ENCODE assay signal across 33 mouse cellular contexts in the genomic region with DNA sequence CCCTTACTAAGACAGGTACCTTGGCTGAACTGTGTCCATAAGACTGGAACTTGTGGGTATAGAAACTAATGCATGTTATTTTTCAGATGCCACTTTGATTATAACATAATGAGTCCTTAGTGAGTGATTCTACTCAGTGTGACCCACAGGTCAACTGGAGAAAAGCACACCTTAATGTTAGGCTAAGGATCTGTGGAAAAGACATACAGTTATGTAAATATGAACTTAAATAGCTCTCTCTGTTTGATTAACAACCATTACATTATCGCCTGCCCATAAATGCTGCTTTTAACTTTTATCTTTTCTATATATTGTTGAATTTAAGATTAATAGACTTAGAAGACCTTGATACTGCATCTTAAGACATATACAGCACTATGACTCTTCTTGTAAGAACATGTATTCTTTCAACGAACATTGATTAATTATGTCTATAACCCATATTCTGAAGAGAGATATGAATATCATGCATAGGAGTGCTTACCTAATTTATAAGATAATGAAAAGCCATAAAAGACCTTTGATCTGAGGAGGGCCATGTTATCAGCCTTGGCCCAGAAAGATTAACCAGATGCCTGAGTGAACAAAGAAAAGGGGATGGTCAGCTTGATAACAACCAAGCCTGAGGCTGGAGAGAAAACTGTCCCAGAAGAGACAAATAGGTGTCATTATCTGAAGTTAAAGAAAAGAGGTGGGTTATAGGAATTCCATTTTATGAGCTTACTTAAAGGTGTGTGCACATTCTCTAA.
"Had no signal": no experiment of that assay in that cellular context is flagged by ENCODE, and none has a peak within 500 bp of the region (broad histone marks: within the 10 kb centered on the region; RNA-seq: fewer than 3 reads in every experiment).

No protein-coding gene starts in this region.

- H3K4me1 ChIP-seq: liver, embryonic 12.5 days; liver, embryonic 13.5 days; liver, embryonic 15.5 days; midbrain, embryonic 10.5 days; midbrain, embryonic 12.5 days; midbrain, embryonic 15.5 days had no signal

- H3K4me2 ChIP-seq: limb, embryonic 12.5 days; limb, embryonic 13.5 days; limb, embryonic 15.5 days; liver, embryonic 11.5 days; liver, embryonic 12.5 days; liver, embryonic 13.5 days; liver, embryonic 15.5 days; lung, embryonic 14.5 days; lung, embryonic 15.5 days; midbrain, embryonic 11.5 days; midbrain, embryonic 12.5 days; midbrain, embryonic 13.5 days; midbrain, embryonic 15.5 days; neural tube, embryonic 12.5 days; neural tube, embryonic 13.5 days had no signal

- H3K4me3 ChIP-seq: limb, embryonic 10.5 days; limb, embryonic 12.5 days; limb, embryonic 13.5 days; limb, embryonic 15.5 days; liver, embryonic 12.5 days; liver, embryonic 13.5 days; liver, embryonic 15.5 days; lung, embryonic 15.5 days; megakaryocyte, embryonic 14.5 days; midbrain, embryonic 10.5 days; midbrain, embryonic 12.5 days; midbrain, embryonic 13.5 days; midbrain, embryonic 15.5 days; myocyte; neural tube, embryonic 12.5 days; neural tube, embryonic 13.5 days had no signal

- H3K27me3 ChIP-seq: limb, embryonic 12.5 days; limb, embryonic 13.5 days; limb, embryonic 15.5 days; liver, embryonic 12.5 days; liver, embryonic 13.5 days; liver, embryonic 15.5 days; lung, embryonic 15.5 days; megakaryocyte, embryonic 14.5 days; midbrain, embryonic 12.5 days; midbrain, embryonic 13.5 days; midbrain, embryonic 15.5 days; neural tube, embryonic 12.5 days; neural tube, embryonic 13.5 days had no signal

- ATAC-seq: liver, embryonic 12.5 days; liver, postnatal 0 days; lung, postnatal 0 days; midbrain, embryonic 13.5 days; midbrain, embryonic 15.5 days; midbrain, embryonic 16.5 days had no signal

- DNase-seq: left cerebral cortex, postnatal 4 days; liver; liver, embryonic 13.5 days; liver, postnatal 0 days; lung, adult 18-20 months; lung, adult 2 months; lung, embryonic 14.5 days; lung, postnatal 10 days; lung, postnatal 14 days; lung, postnatal 36 days; lung, postnatal 4 days; midbrain, embryonic 14.5 days had no signal

- H3K9me3 ChIP-seq: limb, embryonic 10.5 days; limb, embryonic 12.5 days; limb, embryonic 13.5 days; limb, embryonic 15.5 days; liver, embryonic 12.5 days; liver, embryonic 13.5 days; liver, embryonic 15.5 days; lung, embryonic 15.5 days; megakaryocyte, embryonic 14.5 days; midbrain, embryonic 10.5 days; midbrain, embryonic 12.5 days; midbrain, embryonic 13.5 days; midbrain, embryonic 15.5 days; neural tube, embryonic 12.5 days; neural tube, embryonic 13.5 days had no signal

- H3K27ac ChIP-seq: limb, embryonic 10.5 days; limb, embryonic 12.5 days; limb, embryonic 13.5 days; limb, embryonic 15.5 days; liver, embryonic 12.5 days; liver, embryonic 13.5 days; liver, embryonic 14.5 days; liver, embryonic 15.5 days; lung, embryonic 15.5 days; macrophage; midbrain, embryonic 10.5 days; midbrain, embryonic 12.5 days; midbrain, embryonic 13.5 days; midbrain, embryonic 15.5 days; neural tube, embryonic 12.5 days; neural tube, embryonic 13.5 days had no signal

- H3K36me3 ChIP-seq: limb, embryonic 10.5 days; limb, embryonic 12.5 days; limb, embryonic 13.5 days; limb, embryonic 15.5 days; liver, embryonic 12.5 days; liver, embryonic 13.5 days; liver, embryonic 15.5 days; lung, embryonic 15.5 days; midbrain, embryonic 10.5 days; midbrain, embryonic 12.5 days; midbrain, embryonic 13.5 days; midbrain, embryonic 15.5 days; neural tube, embryonic 12.5 days; neural tube, embryonic 13.5 days had no signal

- H3K9ac ChIP-seq: limb, embryonic 12.5 days; limb, embryonic 13.5 days; limb, embryonic 15.5 days; liver, embryonic 12.5 days; liver, embryonic 13.5 days; liver, embryonic 14.5 days; liver, embryonic 15.5 days; liver, postnatal 0 days; lung, embryonic 14.5 days; lung, embryonic 15.5 days; midbrain, embryonic 12.5 days; midbrain, embryonic 13.5 days; midbrain, embryonic 15.5 days; neural tube, embryonic 12.5 days; neural tube, embryonic 13.5 days had no signal
